Mouse (Mus musculus) erythroblast, embryonic 14.5 days (primary cell): ENCODE measurements at regions not wholly inside any gene's neighbourhood (a gene's known extent, or its start where the extent isn't known, plus 50 kb on each side); places are given as distances from the start of the nearest gene placed in this dataset.

ENCODE experiments used
- GATA1 ChIP-seq: IDR thresholded peaks from 2 replicates; pipeline ENCODE4 v1.6.1; 2012; ENCODE audit warnings: low read length, inconsistent platforms, mixed read lengths
- TAL1 ChIP-seq: IDR thresholded peaks from 3 replicates; pipeline ENCODE4 v1.6.1; 2012; ENCODE audit warnings: low read length, inconsistent platforms, mixed read lengths

- TF ChIP-seq GATA1: no peak
- no peak for TF ChIP-seq TAL1
Observed at GRCm38 (mm10) chr14:102676582-102676981, 305.9 kb downstream of the Kctd12 start.
